Mouse (Mus musculus) MEL (cell line): ENCODE results near the gene Nrip1. TPM values are rescaled to one million over a fixed set of nuclear protein-coding genes. Genes with fewer than 3 reads are reported as not detected.

ENCODE experiments used
- DNase-seq: peaks from one replicate; pipeline ENCODE4 v3.0.0; 2011; ENCODE audit warnings: low read depth, low spot score
- H3K27ac ChIP-seq: 2 replicates; pipeline ENCODE4 v1.5.1; 2012; ENCODE audit warnings: low read depth, mild to moderate bottlenecking, control low read depth, low read length, moderate library complexity; ENCODE audit not compliant: control insufficient read depth
- H3K27me3 ChIP-seq, 2 experiments: fragments of 150-350 bp in 1 of 2; sonication (generic) in 1 of 2; 2 replicates each; pipeline ENCODE4 v1.6.1; 2012; ENCODE audit warnings: low read length in 2 of 2, mild to moderate bottlenecking in 2 of 2, improper control_type of control experiment in 1 of 2, moderate library complexity in 1 of 2; ENCODE audit not compliant: insufficient read depth in 2 of 2, control insufficient read depth in 1 of 2
- H3K36me3 ChIP-seq, 2 experiments: 2 replicates each; pipeline ENCODE4 v1.6.1; 2012 to 2014; ENCODE audit warnings: low read length in 2 of 2, improper control_type of control experiment in 1 of 2, inconsistent platforms in 1 of 2, mild to moderate bottlenecking in 1 of 2; ENCODE audit not compliant: insufficient read depth in 2 of 2, control insufficient read depth in 1 of 2
- H3K4me1 ChIP-seq, 2 experiments: fragments of 150-350 bp in 1 of 2; sonication (generic) in 1 of 2; 2 replicates each; pipeline ENCODE4 v1.6.1; 2012; ENCODE audit warnings: low read length in 2 of 2, improper control_type of control experiment in 1 of 2, mild to moderate bottlenecking in 1 of 2; ENCODE audit not compliant: insufficient read depth in 2 of 2, control insufficient read depth in 1 of 2
- H3K4me3 ChIP-seq, 2 experiments: fragments of 150-350 bp in 1 of 2; sonication (generic) in 1 of 2; 2 replicates each; pipeline ENCODE4 v1.5.1; 2012; ENCODE audit warnings: low read depth in 2 of 2, low read length in 2 of 2, mild to moderate bottlenecking in 2 of 2, moderate library complexity in 2 of 2, control low read depth in 1 of 2, improper control_type of control experiment in 1 of 2; ENCODE audit not compliant: control insufficient read depth in 1 of 2, insufficient read depth in 1 of 2
- H3K79me2 ChIP-seq: 2 replicates; pipeline ENCODE4 v1.6.1; 2012; ENCODE audit warnings: mild to moderate bottlenecking, low read length, moderate library complexity; ENCODE audit not compliant: control insufficient read depth, poor library complexity, insufficient read depth
- H3K9ac ChIP-seq: 2 replicates; pipeline ENCODE4 v1.6.1; 2012; ENCODE audit warnings: low read depth, mild to moderate bottlenecking, control low read depth, low read length, moderate library complexity; ENCODE audit not compliant: control insufficient read depth, poor library complexity, severe bottlenecking
- H3K9me3 ChIP-seq: fragments of 150-350 bp; sonication (generic); replicated peaks from 2 replicates; pipeline ENCODE4 v1.6.1; 2012; ENCODE audit warnings: mild to moderate bottlenecking, low read length, improper control_type of control experiment, moderate library complexity; ENCODE audit not compliant: insufficient read depth
- BHLHE40 ChIP-seq: IDR thresholded peaks from 2 replicates; pipeline ENCODE4 v1.6.1; 2012; ENCODE audit warnings: low read depth, mild to moderate bottlenecking, inconsistent platforms, low read length, improper control_type of control experiment, borderline replicate concordance
- CHD1 ChIP-seq: IDR thresholded peaks from 2 replicates; pipeline ENCODE4 v1.6.1; 2012; ENCODE audit warnings: low read depth, mild to moderate bottlenecking, inconsistent platforms, low read length, improper control_type of control experiment
- CHD2 ChIP-seq: IDR thresholded peaks from 2 replicates; pipeline ENCODE4 v1.6.1; 2011; ENCODE audit warnings: low read length, improper control_type of control experiment
- CTCF ChIP-seq, 3 experiments: IDR thresholded peaks in 2 of 3; conservative IDR thresholded peaks in 1 of 3; 2 replicates each; pipeline ENCODE4 v1.5.1; 2011 to 2012; ENCODE audit warnings: low read length in 3 of 3, low read depth in 2 of 3, mild to moderate bottlenecking in 2 of 3, improper control_type of control experiment in 1 of 3, inconsistent platforms in 1 of 3, mixed read lengths in 1 of 3, moderate library complexity in 1 of 3; ENCODE audit not compliant: control insufficient read depth in 1 of 3, insufficient read depth in 1 of 3, poor library complexity in 1 of 3, severe bottlenecking in 1 of 3
- EP300 ChIP-seq, 2 experiments: IDR thresholded peaks; 2 replicates each; pipeline ENCODE4 v1.6.1; 2011; ENCODE audit warnings: improper control_type of control experiment in 2 of 2, low read length in 2 of 2, low read depth in 1 of 2, mild to moderate bottlenecking in 1 of 2
- ETS1 ChIP-seq: IDR thresholded peaks from 2 replicates; pipeline ENCODE4 v1.6.1; 2012; ENCODE audit warnings: low read depth, mild to moderate bottlenecking, inconsistent platforms, low read length, improper control_type of control experiment, moderate library complexity
- GATA1 ChIP-seq: IDR thresholded peaks from 2 replicates; pipeline ENCODE4 v1.6.1; 2011; ENCODE audit warnings: low read depth, low read length, improper control_type of control experiment
- JUND ChIP-seq: IDR thresholded peaks from 2 replicates; pipeline ENCODE4 v1.6.1; 2011; ENCODE audit warnings: low read depth, mild to moderate bottlenecking, improper control_type of control experiment, low read length
- KAT2A ChIP-seq: conservative IDR thresholded peaks from 2 replicates; pipeline ENCODE4 v1.6.1; 2012; ENCODE audit warnings: low read depth, low read length, improper control_type of control experiment, inconsistent platforms
- MAFK ChIP-seq: IDR thresholded peaks from 2 replicates; pipeline ENCODE4 v1.6.1; 2011; ENCODE audit warnings: low read depth, mild to moderate bottlenecking, low read length, improper control_type of control experiment, borderline replicate concordance
- MAX ChIP-seq: IDR thresholded peaks from 2 replicates; pipeline ENCODE4 v1.6.1; 2011; ENCODE audit warnings: low read length, improper control_type of control experiment
- MXI1 ChIP-seq: IDR thresholded peaks from 2 replicates; pipeline ENCODE4 v1.6.1; 2011; ENCODE audit warnings: mild to moderate bottlenecking, low read depth, low read length, improper control_type of control experiment
- POLR2AphosphoS5 ChIP-seq: IDR thresholded peaks from 2 replicates; pipeline ENCODE4 v1.6.1; 2012; ENCODE audit warnings: low read depth, borderline replicate concordance, mild to moderate bottlenecking, inconsistent platforms, low read length, moderate library complexity, mixed read lengths
- RAD21 ChIP-seq: IDR thresholded peaks from 2 replicates; pipeline ENCODE4 v1.6.1; 2011; ENCODE audit warnings: mild to moderate bottlenecking, low read depth, low read length, improper control_type of control experiment
- SIN3A ChIP-seq: IDR thresholded peaks from 2 replicates; pipeline ENCODE4 v1.6.1; 2012; ENCODE audit warnings: low read length, improper control_type of control experiment, inconsistent platforms
- SMC3 ChIP-seq: IDR thresholded peaks from 2 replicates; pipeline ENCODE4 v1.6.1; 2011; ENCODE audit warnings: low read depth, low read length, improper control_type of control experiment
- USF2 ChIP-seq, 2 experiments: IDR thresholded peaks; 2 replicates each; pipeline ENCODE4 v1.6.1; 2011 to 2012; ENCODE audit warnings: improper control_type of control experiment in 2 of 2, low read length in 2 of 2, borderline replicate concordance in 1 of 2, inconsistent platforms in 1 of 2, low read depth in 1 of 2, mild to moderate bottlenecking in 1 of 2; ENCODE audit not compliant: insufficient read depth in 1 of 2
- ZC3H11A ChIP-seq: IDR thresholded peaks from 2 replicates; pipeline ENCODE4 v1.6.1; 2012; ENCODE audit warnings: low read depth, mild to moderate bottlenecking, inconsistent platforms, low read length, improper control_type of control experiment
- ZMIZ1 ChIP-seq: IDR thresholded peaks from 2 replicates; pipeline ENCODE4 v1.6.1; 2012; ENCODE audit warnings: low read depth, mild to moderate bottlenecking, inconsistent platforms, low read length, improper control_type of control experiment, moderate library complexity
- ZNF384 ChIP-seq: IDR thresholded peaks from 2 replicates; pipeline ENCODE4 v1.6.1; 2012; ENCODE audit warnings: low read depth, mild to moderate bottlenecking, inconsistent platforms, low read length, improper control_type of control experiment
- polyA plus RNA-seq, 2 experiments: library from polyadenylated mRNA; stranded (reverse) in 1 of 2; unstranded in 1 of 2; fragments of >175 nt in 1 of 2; fragments of >200 nt in 1 of 2; gene quantifications; 2 replicates each; pipeline versions ENCODE4 v1.2.1 to v1.2.4; 2012; ENCODE audit warnings: low replicate concordance in 2 of 2, low read depth in 1 of 2; ENCODE audit not compliant: insufficient read length in 2 of 2, insufficient read depth in 1 of 2, missing spikeins in 1 of 2
- total RNA-seq: library from RNA; depleted of rRNA; stranded (reverse); fragments of 300-350 nt; gene quantifications from 2 replicates; pipeline ENCODE4 v1.2.3, GENCODE M21; 2012

The Nrip1 gene
- total and polyA plus RNA-seq, 3 experiments, result 13.6 to 42.6 (median 21.1) TPM

DNA sequence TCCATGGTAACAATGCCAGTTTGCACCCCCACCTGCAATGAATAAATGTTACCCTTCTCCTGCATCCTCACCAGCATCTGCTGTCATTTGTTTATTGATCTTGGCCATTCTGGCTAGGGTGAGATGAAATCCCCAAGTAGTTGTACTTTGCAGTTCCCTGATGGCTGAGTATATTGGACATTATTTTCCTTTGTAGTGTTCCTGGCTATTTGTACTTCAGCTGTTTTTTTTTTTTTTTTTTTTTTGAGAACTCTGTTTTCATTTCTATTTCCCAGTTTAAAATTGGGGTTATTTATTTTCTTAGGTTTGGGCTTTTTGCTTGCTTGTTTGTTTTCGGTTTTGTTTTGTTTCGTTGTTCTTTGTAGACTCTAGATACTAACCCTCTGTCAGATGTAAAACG lies 19.6 kb upstream of the Nrip1 start:
- no peaks in the 10 kb centered on the region for H3K4me1 ChIP-seq
- no peak overlapping the region for H3K27ac ChIP-seq
- no peaks in the 10 kb centered on the region for H3K36me3 ChIP-seq
- no peaks in the 10 kb centered on the region for H3K79me2 ChIP-seq
- H3K9ac ChIP-seq, result no peak overlapping the region
- no peaks in the 10 kb centered on the region for H3K9me3 ChIP-seq
- TF ChIP-seq ZNF384 (peak; percentile 60; the same call in 1 of the 2 replicates), CHD1 (no peak)
- H3K4me3 ChIP-seq, result no peak overlapping the region
- no peak for DNase-seq
- no peaks in the 10 kb centered on the region for H3K27me3 ChIP-seq

GRCm38 (mm10) chr16:76386496-76386895 lies 12.9 kb upstream of the Nrip1 start:
- Histone ChIP-seq H3K27ac (no peak overlapping the region), H3K27me3 (peaks cover 0 to 2% of the 10 kb centered on the region in 2 experiments; a peak in 1 of 4 replicates), H3K4me1 (no peaks in the 10 kb centered on the region), H3K4me3 (no peak overlapping the region), H3K36me3 (no peaks in the 10 kb centered on the region), H3K9ac (no peak overlapping the region), H3K79me2 (no peaks in the 10 kb centered on the region), H3K9me3 (no peaks in the 10 kb centered on the region)
- TF ChIP-seq MAFK (no peak), SMC3 (no peak), ETS1 (no peak), GATA1 (no peak), EP300 (IDR thresholded peaks at IDR 0.05; ENCODE audit: low read depth in 1 of 2, low read length in 2 of 2) (no peak), MXI1 (no peak), SIN3A (no peak), KAT2A (no peak), USF2 (IDR thresholded peaks at IDR 0.05; ENCODE audit: borderline replicate concordance in 1 of 2, insufficient read depth in 1 of 2, low read depth in 1 of 2, low read length in 2 of 2) (no peak), CTCF (IDR thresholded peaks at IDR 0.05 in 2 of 3, conservative IDR thresholded peaks at IDR 0.05 in 1 of 3; ENCODE audit: control insufficient read depth in 1 of 3, insufficient read depth in 1 of 3, low read depth in 2 of 3, low read length in 3 of 3, poor library complexity in 1 of 3, severe bottlenecking in 1 of 3) (no peak), CHD1 (no peak), MAX (no peak), POLR2AphosphoS5 (no peak), ZMIZ1 (no peak), CHD2 (no peak), ZC3H11A (no peak), BHLHE40 (no peak), RAD21 (no peak), JUND (no peak)
- no peak for DNase-seq
